Mouse (Mus musculus): ENCODE data around the gene 2410137M14Rik.

- no peak for TF ChIP-seq CTCF (IDR thresholded peaks at IDR 0.05; ENCODE audit: insufficient read depth, low read depth, low read length)
- no peak for TF ChIP-seq POLR2A (IDR thresholded peaks at IDR 0.05; ENCODE audit: insufficient read depth, low read depth, low read length)
Observed at GRCm38 (mm10) chr17:36992336-36993104, 11.5 kb upstream of the 2410137M14Rik start.
